Mouse (Mus musculus): ENCODE data around the gene Tmem240. TPM values are rescaled to one million over a fixed set of nuclear protein-coding genes. Genes with fewer than 3 reads are reported as not detected.

The Tmem240 gene
- not detected for polyA plus RNA-seq (2014; fragmentation: Illumina TruSeq; extraction: RNeasy Lipid Tissue Mini Kit (QIAGEN cat#74804); ENCODE audit: low read depth, low replicate concordance)

GRCm38 (mm10) chr4:155734350-155734941, at the start of gene Tmem240:
TSS of gene Tmem240 (plus strand) at chr4:155734800.

GRCm38 (mm10) chr4:155694111-155694481, 40.5 kb upstream of the Tmem240 start, which contains the start of gene Fndc10:
TSS of gene Fndc10 (plus strand) at chr4:155694342.

GRCm38 (mm10) chr4:155704721-155705591, 29.6 kb upstream of the Tmem240 start, which contains the start of gene Ssu72:
TSS of gene Ssu72 (plus strand) at chr4:155704800.

GRCm38 (mm10) chr4:155760613-155761355, 26.2 kb downstream of the Tmem240 start, which contains the start of gene Atad3a:
TSS of gene Atad3a (minus strand) at chr4:155761093.

GRCm38 (mm10) chr4:155774280-155774754, 39.7 kb downstream of the Tmem240 start, which contains the start of gene Vwa1:
TSS of gene Vwa1 (minus strand) at chr4:155774698.

GRCm38 (mm10) chr4:155785819-155786218, 51.2 kb downstream of the Tmem240 start, which contains the start of gene Tmem88b:
TSS of gene Tmem88b (minus strand) at chr4:155785874.

GRCm38 (mm10) chr4:155790021-155790489, 55.5 kb downstream of the Tmem240 start, which contains the start of gene Ankrd65:
TSS of gene Ankrd65 (plus strand) at chr4:155790439.

Other genes starting within 250 kb of the Tmem240 start
- 78.4 TPM for gene Gnb1, start 243.4 kb upstream of the Tmem240 start, polyA plus RNA-seq (2014; fragmentation: Illumina TruSeq; extraction: RNeasy Lipid Tissue Mini Kit (QIAGEN cat#74804); ENCODE audit: low read depth, low replicate concordance)
- gene Nadk, start 172.4 kb upstream of the Tmem240 start, polyA plus RNA-seq (2014; fragmentation: Illumina TruSeq; extraction: RNeasy Lipid Tissue Mini Kit (QIAGEN cat#74804); ENCODE audit: low read depth, low replicate concordance): 20.0 TPM
- 5.4 TPM for gene Slc35e2, start 133.4 kb upstream of the Tmem240 start, polyA plus RNA-seq (2014; fragmentation: Illumina TruSeq; extraction: RNeasy Lipid Tissue Mini Kit (QIAGEN cat#74804); ENCODE audit: low read depth, low replicate concordance)
- 73.4 TPM for gene Cdk11b, start 109.9 kb upstream of the Tmem240 start, polyA plus RNA-seq (2014; fragmentation: Illumina TruSeq; extraction: RNeasy Lipid Tissue Mini Kit (QIAGEN cat#74804); ENCODE audit: low read depth, low replicate concordance)
- not detected for gene Gm10563, start 89.4 kb upstream of the Tmem240 start, polyA plus RNA-seq (2014; fragmentation: Illumina TruSeq; extraction: RNeasy Lipid Tissue Mini Kit (QIAGEN cat#74804); ENCODE audit: low read depth, low replicate concordance)
- gene Mmp23, start 81.4 kb upstream of the Tmem240 start, polyA plus RNA-seq (2014; fragmentation: Illumina TruSeq; extraction: RNeasy Lipid Tissue Mini Kit (QIAGEN cat#74804); ENCODE audit: low read depth, low replicate concordance): 0.27 TPM
- 1.5 TPM for gene Mib2, start 65.6 kb upstream of the Tmem240 start, polyA plus RNA-seq (2014; fragmentation: Illumina TruSeq; extraction: RNeasy Lipid Tissue Mini Kit (QIAGEN cat#74804); ENCODE audit: low read depth, low replicate concordance)
- gene Fndc10, start 40.5 kb upstream of the Tmem240 start, polyA plus RNA-seq (2014; fragmentation: Illumina TruSeq; extraction: RNeasy Lipid Tissue Mini Kit (QIAGEN cat#74804); ENCODE audit: low read depth, low replicate concordance): not detected
- 45.1 TPM for gene Ssu72, start 30.0 kb upstream of the Tmem240 start, polyA plus RNA-seq (2014; fragmentation: Illumina TruSeq; extraction: RNeasy Lipid Tissue Mini Kit (QIAGEN cat#74804); ENCODE audit: low read depth, low replicate concordance)
- gene Atad3a, start 26.3 kb downstream of the Tmem240 start, polyA plus RNA-seq (2014; fragmentation: Illumina TruSeq; extraction: RNeasy Lipid Tissue Mini Kit (QIAGEN cat#74804); ENCODE audit: low read depth, low replicate concordance): 1.5 TPM
- 0.57 TPM for gene Vwa1, start 39.9 kb downstream of the Tmem240 start, polyA plus RNA-seq (2014; fragmentation: Illumina TruSeq; extraction: RNeasy Lipid Tissue Mini Kit (QIAGEN cat#74804); ENCODE audit: low read depth, low replicate concordance)
- 1.7 TPM for gene Tmem88b, start 51.1 kb downstream of the Tmem240 start, polyA plus RNA-seq (2014; fragmentation: Illumina TruSeq; extraction: RNeasy Lipid Tissue Mini Kit (QIAGEN cat#74804); ENCODE audit: low read depth, low replicate concordance)
- gene Ankrd65, start 55.6 kb downstream of the Tmem240 start, polyA plus RNA-seq (2014; fragmentation: Illumina TruSeq; extraction: RNeasy Lipid Tissue Mini Kit (QIAGEN cat#74804); ENCODE audit: low read depth, low replicate concordance): not detected
- gene Mrpl20, start 68.1 kb downstream of the Tmem240 start, polyA plus RNA-seq (2014; fragmentation: Illumina TruSeq; extraction: RNeasy Lipid Tissue Mini Kit (QIAGEN cat#74804); ENCODE audit: low read depth, low replicate concordance): 131 TPM
- 32.1 TPM for gene Ccnl2, start 77.7 kb downstream of the Tmem240 start, polyA plus RNA-seq (2014; fragmentation: Illumina TruSeq; extraction: RNeasy Lipid Tissue Mini Kit (QIAGEN cat#74804); ENCODE audit: low read depth, low replicate concordance)
- gene Aurkaip1, start 96.5 kb downstream of the Tmem240 start, polyA plus RNA-seq (2014; fragmentation: Illumina TruSeq; extraction: RNeasy Lipid Tissue Mini Kit (QIAGEN cat#74804); ENCODE audit: low read depth, low replicate concordance): 6.5 TPM
- 91.8 TPM for gene Mxra8, start 104.9 kb downstream of the Tmem240 start, polyA plus RNA-seq (2014; fragmentation: Illumina TruSeq; extraction: RNeasy Lipid Tissue Mini Kit (QIAGEN cat#74804); ENCODE audit: low read depth, low replicate concordance)
- 6.2 TPM for gene Dvl1, start 112.6 kb downstream of the Tmem240 start, polyA plus RNA-seq (2014; fragmentation: Illumina TruSeq; extraction: RNeasy Lipid Tissue Mini Kit (QIAGEN cat#74804); ENCODE audit: low read depth, low replicate concordance)
- 0.18 TPM for gene Tas1r3, start 128.6 kb downstream of the Tmem240 start, polyA plus RNA-seq (2014; fragmentation: Illumina TruSeq; extraction: RNeasy Lipid Tissue Mini Kit (QIAGEN cat#74804); ENCODE audit: low read depth, low replicate concordance)
- gene Cptp, start 134.6 kb downstream of the Tmem240 start, polyA plus RNA-seq (2014; fragmentation: Illumina TruSeq; extraction: RNeasy Lipid Tissue Mini Kit (QIAGEN cat#74804); ENCODE audit: low read depth, low replicate concordance): 60.8 TPM
- 2.4 TPM for gene Ints11, start 134.7 kb downstream of the Tmem240 start, polyA plus RNA-seq (2014; fragmentation: Illumina TruSeq; extraction: RNeasy Lipid Tissue Mini Kit (QIAGEN cat#74804); ENCODE audit: low read depth, low replicate concordance)
- 0.56 TPM for gene Pusl1, start 157.0 kb downstream of the Tmem240 start, polyA plus RNA-seq (2014; fragmentation: Illumina TruSeq; extraction: RNeasy Lipid Tissue Mini Kit (QIAGEN cat#74804); ENCODE audit: low read depth, low replicate concordance)
- gene Acap3, start 157.0 kb downstream of the Tmem240 start, polyA plus RNA-seq (2014; fragmentation: Illumina TruSeq; extraction: RNeasy Lipid Tissue Mini Kit (QIAGEN cat#74804); ENCODE audit: low read depth, low replicate concordance): 1.0 TPM
- 156 TPM for gene Ube2j2, start 209.0 kb downstream of the Tmem240 start, polyA plus RNA-seq (2014; fragmentation: Illumina TruSeq; extraction: RNeasy Lipid Tissue Mini Kit (QIAGEN cat#74804); ENCODE audit: low read depth, low replicate concordance)
- 8.9 TPM for gene C1qtnf12, start 227.5 kb downstream of the Tmem240 start, polyA plus RNA-seq (2014; fragmentation: Illumina TruSeq; extraction: RNeasy Lipid Tissue Mini Kit (QIAGEN cat#74804); ENCODE audit: low read depth, low replicate concordance)

All from testis, adult 10 weeks (tissue).